Mouse (Mus musculus) spleen, adult 2 months (tissue): ENCODE measurements around the gene Gm10401.

Experiments used
- CTCF ChIP-seq: fragments of 200-500 bp; IDR thresholded peaks from 2 replicates; pipeline ENCODE4 v1.5.1; 2011; ENCODE audit warnings: mild to moderate bottlenecking, inconsistent platforms; ENCODE audit not compliant: insufficient read depth, insufficient read length, insufficient replicate concordance; ENCODE audit errors: extremely low read depth
- POLR2A ChIP-seq: fragments of 200-500 bp; IDR thresholded peaks from 2 replicates; pipeline ENCODE4 v1.6.1; 2011; ENCODE audit warnings: low read depth, low read length, inconsistent platforms

- TF ChIP-seq CTCF = no peak
- TF ChIP-seq POLR2A = no peak
These were observed 2.4 kb upstream of the Gm10401 start for GRCm38 (mm10) chr5:115100473-115100872.
